Mouse (Mus musculus) cerebellum, postnatal 14 days (tissue): ENCODE measurements at regions not wholly inside any gene's neighbourhood (a gene's known extent, or its start where the extent isn't known, plus 50 kb on each side); places are given as distances from the start of the nearest gene placed in this dataset.
A peak's percentile ranks its signal among the peaks of the same experiment; 100 is the strongest.

ENCODE experiments used
- DNase-seq, 2 experiments: peaks; one replicate each; pipeline ENCODE4 v3.0.0; 2021; ENCODE audit warnings: mixed read lengths in 2 of 2

- no peak for DNase-seq
Measured at GRCm38 (mm10) chr14:98937933-98938332, 56.2 kb downstream of the Rpl36a-ps1 start.

DNA sequence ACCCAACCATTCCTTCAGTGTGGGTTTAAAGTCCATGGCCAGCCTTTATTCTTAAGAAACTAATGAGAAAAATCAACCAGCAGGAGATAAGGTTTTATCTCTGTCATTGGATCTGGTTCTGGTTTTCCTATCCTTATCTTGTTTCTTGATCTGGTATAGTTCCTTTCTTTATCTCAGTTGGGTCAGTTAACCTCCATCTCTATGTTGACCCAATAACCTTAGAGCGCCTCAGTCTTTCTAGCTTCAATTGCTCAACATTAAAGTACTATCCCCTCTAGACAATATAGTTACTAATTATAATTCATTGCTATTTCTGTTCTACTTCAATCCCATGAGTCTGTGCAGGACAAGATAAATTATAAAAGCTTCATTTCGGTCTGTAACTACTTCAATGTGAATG, 56.7 kb downstream of the Rpl36a-ps1 start:
- no peak for DNase-seq

- DNase-seq: no peak
Measured at GRCm38 (mm10) chr14:98933371-98933916, 60.7 kb downstream of the Rpl36a-ps1 start.

- no peak for DNase-seq
Measured at GRCm38 (mm10) chr14:98929276-98929675, 64.8 kb downstream of the Rpl36a-ps1 start.

DNA sequence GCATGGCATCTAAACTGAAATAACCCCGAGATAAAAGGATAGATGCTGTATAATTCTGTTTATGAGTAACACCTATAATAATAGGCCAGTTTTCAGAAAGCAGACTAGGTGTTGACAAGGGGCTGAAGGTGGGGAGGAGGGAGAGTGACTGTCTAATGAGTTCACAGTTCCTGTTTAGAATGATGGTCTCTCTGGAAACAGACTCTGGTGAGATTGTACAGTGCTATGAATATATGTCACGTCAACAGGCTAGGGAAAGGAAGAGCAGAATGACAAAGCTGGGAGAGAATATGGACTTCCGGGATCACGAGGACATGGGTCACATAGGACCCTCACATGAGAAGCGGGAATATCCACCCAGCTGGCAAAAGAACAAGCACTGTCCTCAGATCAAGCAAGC, 85.9 kb downstream of the Rpl36a-ps1 start:
- no peak for DNase-seq

DNA sequence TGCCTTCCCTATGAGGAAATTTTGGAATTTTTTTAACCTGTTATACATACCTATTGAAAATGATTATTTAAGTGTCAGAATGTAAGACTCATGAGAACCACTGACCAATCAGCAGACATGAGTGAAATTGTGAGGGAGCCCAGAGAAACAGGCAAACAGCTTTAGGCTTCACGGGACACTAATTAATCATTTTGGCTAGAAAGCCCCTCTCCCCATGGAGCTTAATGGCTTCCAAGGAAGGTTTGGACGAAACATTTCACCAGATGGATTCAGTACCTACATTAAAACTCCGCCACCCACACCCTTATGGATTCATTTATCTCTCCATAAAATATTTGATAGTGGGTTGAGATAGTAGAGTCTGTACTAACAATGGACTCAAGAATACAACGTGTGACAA, 95.2 kb downstream of the Rpl36a-ps1 start:
- peak; percentile 84 to 93 for DNase-seq

DNA sequence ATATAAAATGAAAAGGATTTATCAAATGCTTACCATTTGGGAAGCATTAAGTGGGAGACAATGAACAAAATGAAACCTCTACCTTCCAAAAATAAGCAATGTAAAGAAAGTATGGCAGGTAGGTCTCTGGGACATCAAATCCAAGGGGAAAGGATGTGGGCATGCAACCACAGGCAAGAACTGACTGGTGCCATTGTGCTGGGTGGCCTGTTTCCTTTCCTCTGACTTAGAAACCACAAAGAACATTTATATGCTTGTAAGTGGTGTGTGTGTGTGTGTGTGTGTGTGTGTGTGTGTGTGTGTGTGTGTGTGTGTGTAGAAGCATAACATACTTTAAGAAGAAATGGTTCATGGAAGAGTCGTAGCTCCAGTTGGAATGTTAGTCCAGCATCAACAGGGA, 96.7 kb downstream of the Rpl36a-ps1 start:
- no peak for DNase-seq

DNA sequence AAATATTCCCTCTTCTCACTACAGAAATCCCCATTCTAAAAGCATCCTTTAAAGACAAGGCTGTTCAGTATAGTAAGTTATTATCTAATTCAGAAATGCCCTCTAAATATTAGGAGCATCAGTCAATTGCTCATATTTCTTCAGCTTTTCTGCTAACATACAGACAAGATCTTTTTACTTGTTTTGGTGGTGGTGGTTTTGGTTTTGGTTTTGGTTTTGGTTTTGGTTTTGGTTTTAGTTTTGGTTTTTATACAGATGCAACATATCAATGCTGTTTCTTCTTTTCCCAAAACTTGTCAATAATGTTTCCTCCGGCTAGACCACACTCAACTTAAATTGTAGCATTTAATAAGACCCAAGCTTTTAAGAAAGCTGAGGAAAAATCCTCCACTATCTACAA, 98.2 kb downstream of the Rpl36a-ps1 start:
- DNase-seq: no peak

DNA sequence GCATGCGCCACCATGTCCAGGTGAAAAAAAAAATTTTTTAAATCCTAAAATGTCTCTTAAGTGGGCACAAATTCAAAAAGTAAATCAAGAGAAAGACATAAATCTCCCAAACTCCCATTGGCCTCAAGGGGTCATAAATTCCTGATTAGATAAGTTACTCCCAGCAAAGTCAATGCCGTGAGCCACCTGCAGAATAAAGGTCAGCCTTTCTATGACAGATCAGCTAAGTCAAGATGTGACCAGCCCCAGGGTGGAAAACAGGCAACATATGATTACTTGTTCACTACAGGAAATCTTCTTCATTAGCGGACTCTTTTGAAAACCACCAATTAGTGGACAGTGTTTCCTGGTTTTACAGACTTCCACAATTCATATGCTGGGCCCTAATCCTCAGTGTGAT, 101.4 kb downstream of the Rpl36a-ps1 start:
- DNase-seq: no peak

- DNase-seq: peak in 1 of 2 experiments; percentile 19
Measured at GRCm38 (mm10) chr14:98891252-98891947, 102.7 kb downstream of the Rpl36a-ps1 start.

- no peak for DNase-seq
Measured at GRCm38 (mm10) chr14:98887588-98887987, 106.5 kb downstream of the Rpl36a-ps1 start.

DNA sequence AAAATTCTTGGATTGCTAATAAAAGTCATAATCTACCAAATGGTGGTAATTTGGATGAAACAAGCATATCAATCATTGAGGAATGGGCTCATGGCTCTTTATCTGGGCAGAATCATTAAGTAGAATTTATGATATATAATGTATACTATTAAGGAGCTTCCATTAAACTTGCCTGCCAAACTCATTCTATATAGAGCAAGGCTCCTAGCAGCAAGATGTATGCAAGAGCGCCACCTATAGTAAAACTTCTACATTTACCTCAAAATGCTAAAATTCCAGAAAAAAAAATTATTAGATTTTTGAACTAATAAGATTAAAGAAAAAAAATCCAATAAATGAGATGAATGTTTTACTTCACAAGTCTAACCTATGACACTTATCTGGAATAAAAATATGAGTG, 107.1 kb downstream of the Rpl36a-ps1 start:
- DNase-seq: no peak

- DNase-seq: peak; percentile 54 to 75
Measured at GRCm38 (mm10) chr14:98882586-98882985, 111.5 kb downstream of the Rpl36a-ps1 start.

GRCm38 (mm10) chr14:98877956-98878355, 116.2 kb downstream of the Rpl36a-ps1 start:
- DNase-seq: no peak

GRCm38 (mm10) chr14:98873446-98873845, 120.7 kb downstream of the Rpl36a-ps1 start:
- DNase-seq: no peak

GRCm38 (mm10) chr14:98869888-98870287, 124.2 kb downstream of the Rpl36a-ps1 start:
- DNase-seq: no peak

GRCm38 (mm10) chr14:98866880-98867279, 127.2 kb downstream of the Rpl36a-ps1 start:
- no peak for DNase-seq

DNA sequence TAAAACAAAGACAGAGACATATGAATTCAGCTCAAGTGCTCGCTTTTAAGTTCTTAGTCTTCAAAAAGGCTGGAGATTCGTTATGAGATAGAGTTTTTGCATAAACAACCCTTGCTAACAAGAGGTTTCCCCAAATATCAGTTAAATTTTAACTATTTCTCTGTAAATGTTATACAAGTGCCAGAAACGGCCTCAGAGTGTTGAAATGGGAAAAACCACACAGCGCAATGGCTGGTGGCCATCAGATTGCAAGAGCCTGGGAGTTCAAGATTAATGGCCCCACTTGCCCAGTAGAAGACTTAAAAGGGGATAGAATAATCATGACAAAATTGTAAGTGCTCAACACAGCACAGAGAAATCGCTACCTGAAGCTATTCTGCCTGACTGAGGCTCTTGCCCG, 130.1 kb downstream of the Rpl36a-ps1 start:
- DNase-seq: no peak

- DNase-seq: no peak
Measured at GRCm38 (mm10) chr14:98863598-98863997, 130.5 kb downstream of the Rpl36a-ps1 start.

GRCm38 (mm10) chr14:98862095-98862735, 131.9 kb downstream of the Rpl36a-ps1 start:
- DNase-seq: no peak

- no peak for DNase-seq
Measured at GRCm38 (mm10) chr14:98858801-98859200, 135.3 kb downstream of the Rpl36a-ps1 start.

GRCm38 (mm10) chr14:98848500-98848899, 145.6 kb downstream of the Rpl36a-ps1 start:
- peak in 1 of 2 experiments; percentile 12 for DNase-seq

DNA sequence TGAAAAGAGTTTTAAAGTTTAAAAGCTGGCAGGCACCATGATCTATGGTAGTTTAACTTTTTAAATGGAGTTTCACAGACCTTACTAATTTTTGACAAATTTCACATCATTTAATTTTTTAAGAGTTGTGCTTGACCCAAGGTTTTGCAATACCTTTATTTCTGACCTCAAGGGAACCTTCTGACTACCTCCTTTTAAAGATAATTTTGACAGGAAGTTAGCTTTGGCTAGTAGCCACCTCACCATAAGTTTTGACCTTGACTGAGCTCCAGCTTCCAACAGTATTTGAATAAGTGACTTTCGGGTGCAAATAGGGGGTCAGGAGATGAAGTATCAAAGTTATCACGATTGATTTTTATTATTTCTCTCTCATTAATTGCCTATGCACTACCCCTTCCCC, 149.9 kb downstream of the Rpl36a-ps1 start:
- DNase-seq: no peak

DNA sequence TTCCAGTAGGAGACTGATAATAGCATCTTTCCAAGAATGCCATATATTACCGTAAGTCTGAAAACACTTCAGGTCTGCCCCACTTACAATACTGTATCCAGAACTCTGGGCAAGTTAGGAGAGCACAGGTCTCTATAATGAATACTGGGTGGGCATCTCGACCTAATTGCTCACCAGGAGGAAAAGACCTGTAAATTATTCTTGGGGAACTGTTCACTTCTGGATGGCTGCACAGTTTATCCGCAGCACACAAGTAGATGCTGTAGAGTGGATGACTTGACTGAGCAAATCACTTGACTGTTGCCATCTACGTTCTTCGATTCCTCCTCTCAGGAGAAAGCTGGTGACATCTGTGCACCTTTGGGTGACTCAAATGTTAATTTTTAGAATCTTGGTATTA, 159.8 kb downstream of the Rpl36a-ps1 start:
- no peak for DNase-seq
